ENCODE assay signal across 9 mouse cellular contexts in genomic region chr15:64446411-64447072, GRCm38 (mm10).
A peak's percentile ranks its signal among the peaks of the same experiment; 100 is the strongest.
DNase-seq lines count a peak whose midpoint lies in the region; ATAC-seq and TF ChIP-seq lines count a peak whose summit lies in the region.
"Had no signal": no experiment of that assay in that cellular context is flagged by ENCODE, and none has a peak within 500 bp of the region (broad histone marks: within the 10 kb centered on the region; RNA-seq: fewer than 3 reads in every experiment).

No protein-coding gene starts in this region.

- H3K4me1 ChIP-seq in cortical plate, adult 2 months (ENCODE audit: control insufficient read depth, insufficient read depth, low read length) = peaks cover 9% of the 10 kb centered on the region
- H3K4me1 ChIP-seq in hindbrain, postnatal 0 days (ENCODE audit: insufficient read depth, low read length) = peaks cover 7% of the 10 kb centered on the region; the same call in 1 of the 2 replicates

- TF ChIP-seq CTCF in cortical plate, adult 2 months (IDR thresholded peaks at IDR 0.05; ENCODE audit: extremely low read depth, insufficient read depth, low read length) = no peak
- TF ChIP-seq CTCF in hindbrain, postnatal 0 days (IDR thresholded peaks at IDR 0.05; ENCODE audit: low read depth) = no peak
- TF ChIP-seq CTCF in gastrocnemius, adult 2 months (IDR thresholded peaks at IDR 0.05) = no peak

- no peak overlapping the region for H3K4me3 ChIP-seq in cortical plate, adult 2 months (ENCODE audit: insufficient read depth, low read length)
- H3K4me3 ChIP-seq in hindbrain, postnatal 0 days (ENCODE audit: low read length) = no peak overlapping the region
- H3K4me3 ChIP-seq in gastrocnemius, adult 2 months = no peak overlapping the region

- peak; percentile 21 for DNase-seq in layer of hippocampus, adult 11-12 months (ENCODE audit: low spot score)
- no peak for DNase-seq in layer of hippocampus, adult 9-10 months (ENCODE audit: low spot score)
- DNase-seq in hindbrain, postnatal 0 days (ENCODE audit: low spot score) = peak; percentile 74
- peak; percentile 23 to 42 for DNase-seq in right cerebral cortex, adult 2 months (ENCODE audit: low spot score in 2 of 2)
- DNase-seq in embryo, embryonic 9.5 days (ENCODE audit: extremely low spot score) = no peak
- DNase-seq in gastrocnemius, adult 2 months = no peak
- DNase-seq: lung, postnatal 14 days; thymus, postnatal 14 days had no signal

- H3K9me3 ChIP-seq in hindbrain, postnatal 0 days (ENCODE audit: low read length) = no peaks in the 10 kb centered on the region

- no peaks in the 10 kb centered on the region for H3K27me3 ChIP-seq in hindbrain, postnatal 0 days (ENCODE audit: insufficient read depth, low read length)

- H3K9ac ChIP-seq in hindbrain, postnatal 0 days (replicated peaks; ENCODE audit: low read length) = no peak overlapping the region

- intact Hi-C loops in gastrocnemius, adult 2 months (cut with DNase I) = no loop called here

- ATAC-seq in hindbrain, postnatal 0 days = peak; percentile 94

- H3K4me2 ChIP-seq in hindbrain, postnatal 0 days (ENCODE audit: low read depth, low read length) = no peak overlapping the region

- peak overlapping the region; percentile 37; the same call in 1 of the 2 replicates for H3K27ac ChIP-seq in cortical plate, adult 2 months (ENCODE audit: insufficient read depth, low read length)
- no peak overlapping the region for H3K27ac ChIP-seq in hindbrain, postnatal 0 days
- H3K27ac ChIP-seq in gastrocnemius, adult 2 months = no peak overlapping the region

- no peaks in the 10 kb centered on the region for H3K36me3 ChIP-seq in hindbrain, postnatal 0 days (ENCODE audit: insufficient read depth, low read length)

- no peak for TF ChIP-seq POLR2A in cortical plate, adult 2 months (IDR thresholded peaks at IDR 0.05; ENCODE audit: extremely low read depth, insufficient read depth, low read length)

- 43% methylated on average over 9 of the region's 9 CpGs for WGBS in hindbrain, postnatal 0 days

Comparison
In these comparisons a context has a peak if more than half of its experiments do, and no peak if none do; other contexts are left out.
1. DNase-seq: peak in layer of hippocampus, adult 11-12 months (single experiment), hindbrain, postnatal 0 days (single experiment) and right cerebral cortex, adult 2 months (2 of 2); none in layer of hippocampus, adult 9-10 months (single experiment), embryo, embryonic 9.5 days (single experiment) and gastrocnemius, adult 2 months (single experiment).